Mouse (Mus musculus): ENCODE measurements around the gene Specc1.

The Specc1 gene

DNA sequence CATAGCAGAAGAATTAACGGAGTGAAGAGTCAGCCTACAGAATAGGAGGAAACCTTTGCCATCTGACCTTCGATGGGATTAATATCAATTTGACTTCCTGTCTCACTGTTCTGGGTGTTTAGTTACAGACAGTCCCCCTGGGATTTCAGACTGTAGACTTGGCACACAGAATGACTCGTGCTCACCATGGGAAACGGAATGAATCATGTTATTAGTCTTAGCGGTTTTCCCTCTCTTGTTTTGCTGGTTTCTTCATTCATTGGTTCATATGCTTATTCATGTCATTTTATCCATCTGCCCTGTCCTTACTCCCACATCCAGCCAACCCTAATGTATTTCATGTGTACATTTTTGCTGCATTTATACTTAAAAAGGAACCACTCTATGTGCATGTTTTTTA is 14.3 kb downstream of the Specc1 start:
- no peak for DNase-seq

DNA sequence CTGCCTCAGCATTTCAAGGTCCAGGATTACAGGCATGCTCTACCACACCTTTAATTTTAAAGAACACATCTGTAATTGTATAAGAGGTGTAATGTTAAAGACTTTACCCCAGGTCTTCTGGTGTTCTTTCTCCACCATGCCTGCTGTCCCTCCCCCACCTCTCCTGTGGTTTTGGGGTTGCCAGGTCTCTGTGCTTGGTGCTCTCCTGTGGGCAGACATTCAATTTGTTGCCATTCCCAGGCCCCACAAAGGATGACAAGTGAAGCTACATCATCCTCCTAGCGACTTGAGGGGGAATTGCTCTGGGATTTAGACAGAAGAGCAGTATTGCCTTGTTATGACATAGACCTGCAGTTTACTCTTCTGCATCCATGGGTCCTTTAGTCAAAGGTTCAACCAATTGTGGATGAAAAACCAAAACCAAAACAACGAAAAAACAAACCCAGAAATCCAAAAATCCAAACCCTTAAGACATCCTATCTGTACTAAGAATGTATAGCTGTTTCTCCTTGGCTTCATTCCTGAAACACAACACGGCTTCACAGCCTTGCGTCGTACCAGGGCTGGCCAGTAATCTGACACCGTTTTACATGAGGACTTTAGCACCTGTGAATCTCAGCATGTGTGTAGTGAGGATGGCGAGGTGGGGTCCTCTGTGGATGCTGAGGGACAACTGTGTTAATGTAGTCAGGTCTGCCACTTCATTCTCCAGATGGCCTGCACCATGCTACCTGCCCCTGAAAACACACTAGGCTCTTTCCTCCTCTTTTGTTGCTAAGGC is 15.1 kb downstream of the Specc1 start:
- DNase-seq: no peak

DNA sequence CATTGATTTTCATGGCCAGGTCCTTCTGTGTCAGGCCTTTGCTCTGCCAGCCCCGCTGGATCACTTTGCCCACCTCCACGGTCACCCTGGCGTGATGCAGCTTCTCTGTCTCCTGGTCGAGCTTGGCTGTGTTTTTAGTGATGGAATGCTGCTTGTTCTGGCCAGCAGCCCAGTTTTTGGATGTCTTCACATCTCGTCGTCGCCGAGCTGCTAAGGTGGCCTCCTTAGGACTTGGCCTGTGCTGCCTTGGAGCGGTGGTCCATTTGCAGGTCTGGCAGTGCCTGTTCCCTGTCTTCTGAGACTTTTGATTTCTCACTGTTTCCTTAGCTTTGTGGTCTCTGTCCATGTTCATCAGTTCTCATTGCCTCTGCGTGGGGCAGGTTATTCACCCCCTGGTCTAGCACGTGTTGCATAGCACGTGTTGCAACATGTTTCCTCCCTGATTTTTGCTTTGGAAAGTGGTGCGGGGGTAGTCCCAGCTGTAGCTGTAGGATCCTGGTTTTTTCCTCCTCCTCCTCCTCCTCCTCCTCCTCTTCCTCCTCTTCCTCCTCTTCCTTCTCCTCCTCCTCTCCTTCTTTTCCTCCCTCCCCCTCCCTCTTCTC is 17.6 kb downstream of the Specc1 start:
- DNase-seq: no peak

DNA sequence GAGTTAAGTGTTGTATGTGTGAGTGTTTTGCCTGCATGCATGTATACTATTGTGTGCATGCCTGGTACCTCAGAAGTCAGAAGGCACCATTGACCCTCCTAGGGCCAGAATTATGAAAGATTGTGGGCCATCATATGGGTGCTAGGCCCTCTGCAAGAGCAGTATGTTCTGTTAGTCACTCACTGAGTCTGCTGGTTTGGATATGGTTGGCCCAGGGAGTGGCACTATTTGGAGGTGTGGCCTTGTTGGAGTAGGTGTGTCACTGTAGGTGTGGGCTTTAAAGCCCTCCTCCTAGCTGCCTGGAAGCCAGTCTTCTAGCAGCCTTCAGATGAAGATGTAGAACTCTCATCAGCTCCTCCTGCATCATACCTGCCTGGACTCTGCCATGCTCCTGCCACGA is 19.2 kb downstream of the Specc1 start:
- no peak for DNase-seq

DNA sequence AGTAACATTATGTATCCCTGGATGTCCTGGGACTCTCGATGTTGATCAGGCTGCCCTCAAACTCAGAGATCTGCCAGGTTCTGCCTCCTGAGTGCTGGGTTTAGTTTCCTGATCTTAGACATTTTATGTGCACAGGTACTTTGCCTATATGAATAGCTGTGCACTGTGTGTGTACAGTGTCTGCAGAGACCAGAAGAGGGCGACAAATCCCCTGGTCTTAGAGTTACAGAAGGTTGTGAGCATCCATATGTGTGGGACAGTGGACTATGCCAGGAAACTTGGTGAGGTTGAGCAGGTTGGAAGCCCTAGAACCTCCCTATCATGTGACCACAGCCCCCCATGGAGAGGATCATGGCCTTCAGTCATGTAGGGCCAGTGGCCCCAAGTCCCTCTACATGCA is 24.7 kb downstream of the Specc1 start:
- DNase-seq: no peak

DNA sequence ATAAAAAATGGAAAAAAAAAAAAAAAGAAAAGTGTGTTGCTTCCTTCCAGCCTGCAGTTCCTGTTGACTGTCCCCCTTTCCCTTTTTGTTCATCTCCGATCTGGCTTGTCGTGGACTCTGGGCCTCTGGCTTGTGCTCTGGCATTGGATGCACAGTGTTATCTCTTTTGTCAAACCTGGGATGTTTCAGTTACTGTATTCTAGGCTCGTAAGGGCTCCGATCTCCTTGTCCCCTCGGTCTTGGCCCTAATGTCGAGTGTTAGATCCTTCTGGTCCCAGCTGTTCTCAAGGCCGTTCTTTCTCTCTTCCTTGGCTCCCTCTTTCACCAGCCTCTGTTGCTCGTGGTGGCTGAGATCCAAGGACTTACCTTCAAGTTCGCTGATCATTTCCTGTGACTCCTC is 26.3 kb downstream of the Specc1 start:
- no peak for DNase-seq

DNA sequence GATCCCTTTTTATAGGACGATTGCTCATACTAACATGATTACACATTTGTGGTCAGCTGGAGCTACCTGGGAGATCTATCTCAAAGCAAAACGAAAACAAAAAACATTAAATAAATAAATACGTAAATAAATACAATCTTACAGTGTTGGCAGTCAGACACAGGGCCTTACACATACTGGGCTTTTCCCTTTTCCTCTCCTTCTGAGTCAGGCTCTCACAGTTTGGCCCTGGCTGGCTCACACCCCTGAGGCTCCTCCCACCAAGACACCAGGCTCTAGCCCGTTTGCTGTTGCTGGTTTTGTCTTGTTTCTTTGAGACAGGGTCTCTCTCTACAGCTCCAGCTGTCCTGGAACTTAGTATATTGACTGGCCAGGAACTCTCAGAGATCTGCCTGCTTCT is 30.4 kb downstream of the Specc1 start:
- no peak for DNase-seq

DNA sequence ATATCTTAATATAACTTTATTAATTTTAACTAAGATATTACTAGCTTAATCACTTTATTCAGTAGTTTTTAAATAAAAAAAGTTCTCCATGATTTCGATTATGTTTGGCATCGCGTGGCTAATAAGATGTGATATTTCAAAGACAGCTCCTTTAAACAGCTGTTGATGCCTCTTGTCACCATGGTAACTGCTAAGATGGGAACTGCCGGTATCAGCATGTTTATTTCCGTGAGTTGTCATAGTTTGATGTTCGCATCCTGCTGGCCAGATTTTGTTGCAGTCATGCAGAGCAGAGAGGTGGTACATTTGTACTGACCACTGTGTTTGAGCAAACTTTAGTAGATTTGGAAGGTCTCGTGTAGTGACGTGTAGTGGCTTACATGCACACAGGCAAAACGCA is 33.1 kb downstream of the Specc1 start:
- DNase-seq: no peak

DNA sequence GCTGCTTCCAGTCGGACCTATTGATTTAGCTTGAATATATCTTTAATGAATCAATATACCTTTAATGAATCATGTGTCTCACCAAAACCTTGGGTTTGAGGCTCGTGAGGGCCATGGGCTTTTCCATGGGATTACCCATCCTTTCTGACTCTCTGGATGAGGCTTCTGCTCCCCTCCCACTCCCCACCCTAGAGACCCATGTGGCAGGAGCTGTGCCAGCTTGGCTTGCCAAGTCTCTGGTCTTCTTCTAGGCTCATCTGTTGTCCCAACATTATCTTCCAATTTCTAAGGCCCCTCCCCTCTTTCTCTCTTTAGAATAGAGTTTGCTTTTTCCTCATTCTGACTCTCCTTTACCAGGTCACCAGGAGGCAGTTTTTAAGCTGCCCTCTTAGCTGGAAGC is 35.0 kb downstream of the Specc1 start:
- DNase-seq: no peak

DNA sequence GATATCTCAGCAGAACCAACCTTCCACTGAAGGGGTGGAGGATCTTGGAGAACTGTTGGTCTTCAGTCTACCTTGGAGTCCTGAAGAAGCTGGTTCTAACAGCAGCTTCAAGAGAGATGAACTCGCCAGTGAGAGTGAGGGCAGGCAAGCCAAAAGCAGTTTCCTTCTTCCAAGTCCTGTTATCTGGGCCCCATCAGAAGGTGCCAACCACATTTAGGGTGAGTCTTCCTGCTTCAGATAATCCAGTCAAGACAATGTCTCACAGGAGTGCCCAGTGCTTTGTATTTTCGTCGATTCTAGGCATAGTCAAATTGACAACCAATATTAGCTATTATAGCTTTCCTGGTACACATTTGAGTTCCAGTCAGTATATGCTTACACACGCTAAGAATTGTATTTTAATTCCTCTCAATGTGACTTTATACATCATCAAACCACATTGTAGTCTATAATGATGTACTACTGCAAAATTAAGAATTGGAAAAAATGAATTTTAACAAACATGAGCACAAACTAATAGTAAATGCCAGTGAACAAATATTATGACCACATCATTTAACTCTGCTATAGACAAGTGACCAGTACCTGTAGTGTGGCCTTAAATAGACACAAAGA is 36.2 kb downstream of the Specc1 start:
- no peak for DNase-seq

DNA sequence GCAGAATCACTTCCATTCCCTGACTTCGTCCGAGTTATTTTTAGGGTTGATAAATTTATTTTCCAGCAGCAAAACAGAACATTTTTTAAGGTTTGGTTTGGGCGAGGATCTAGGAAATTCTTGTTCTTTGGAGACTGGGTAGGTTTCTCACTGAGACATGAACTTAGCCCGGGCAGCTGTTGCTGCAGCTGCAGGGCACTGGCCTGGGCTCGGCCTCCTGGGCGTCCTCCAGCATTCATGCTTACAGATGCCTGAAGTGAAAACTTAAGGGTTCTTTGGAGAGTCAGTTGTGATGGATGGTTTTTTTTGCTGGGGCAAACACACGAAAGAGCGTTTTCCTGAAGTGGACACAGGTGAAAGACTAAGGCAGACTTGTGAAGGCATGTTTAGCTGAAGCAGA is 42.9 kb downstream of the Specc1 start:
- no peak for DNase-seq

DNA sequence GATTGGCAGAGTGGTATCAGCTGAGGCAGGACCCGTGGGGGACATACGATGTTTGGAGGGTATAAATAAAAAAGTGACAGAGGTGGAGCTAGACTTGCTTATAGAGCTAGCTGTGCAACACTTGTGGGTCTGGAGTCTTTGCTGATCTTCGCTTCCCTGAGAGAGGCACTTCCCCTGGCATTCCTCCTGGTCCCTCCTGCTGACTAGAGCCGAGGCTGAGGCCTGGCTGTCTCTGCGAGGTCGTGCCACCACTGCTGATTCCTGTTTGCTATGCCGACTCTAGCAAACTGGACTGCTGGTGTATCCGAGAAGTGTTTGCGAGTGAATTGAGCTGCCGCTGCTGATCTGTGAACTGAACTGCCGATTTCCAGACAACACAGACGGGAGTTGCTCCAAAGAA is 43.5 kb downstream of the Specc1 start:
- no peak for DNase-seq

DNA sequence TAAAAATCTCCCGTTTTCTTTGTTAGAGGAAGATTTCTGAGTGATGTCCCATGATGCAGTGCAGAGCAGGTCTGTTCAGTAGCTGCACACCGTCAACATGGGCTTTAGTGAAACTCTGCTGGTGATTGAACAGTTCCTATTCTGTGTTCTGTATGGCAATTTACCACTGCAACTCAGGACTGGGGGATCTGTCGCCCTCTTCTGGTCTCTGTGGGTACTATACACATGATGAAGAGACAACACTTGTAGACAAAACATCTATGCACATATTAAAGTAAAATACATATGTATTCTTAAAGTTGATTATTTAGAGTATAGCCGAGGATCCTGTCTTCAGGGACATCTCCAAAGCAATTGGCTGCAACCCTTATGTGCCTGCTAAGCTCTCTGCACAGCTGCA is 45.4 kb downstream of the Specc1 start:
- no peak for DNase-seq

DNA sequence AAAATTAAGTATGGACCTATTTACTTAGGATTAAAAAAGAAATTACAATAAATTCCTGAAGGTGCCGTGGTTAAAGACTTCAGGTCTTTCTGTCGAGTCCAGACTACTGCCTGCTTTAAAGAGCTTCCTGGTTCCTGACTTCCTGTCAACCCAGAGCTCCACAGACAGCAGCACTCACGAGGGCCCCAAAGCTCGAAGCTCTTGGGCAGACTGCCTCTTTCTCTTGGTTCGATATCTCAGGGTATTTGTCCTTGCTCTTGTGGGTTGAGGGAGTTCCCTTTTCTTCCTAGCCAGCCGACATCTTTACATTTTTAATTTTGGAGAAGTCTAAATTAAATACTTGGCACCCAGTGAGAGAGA is 48.3 kb downstream of the Specc1 start:
- no peak for DNase-seq

DNA sequence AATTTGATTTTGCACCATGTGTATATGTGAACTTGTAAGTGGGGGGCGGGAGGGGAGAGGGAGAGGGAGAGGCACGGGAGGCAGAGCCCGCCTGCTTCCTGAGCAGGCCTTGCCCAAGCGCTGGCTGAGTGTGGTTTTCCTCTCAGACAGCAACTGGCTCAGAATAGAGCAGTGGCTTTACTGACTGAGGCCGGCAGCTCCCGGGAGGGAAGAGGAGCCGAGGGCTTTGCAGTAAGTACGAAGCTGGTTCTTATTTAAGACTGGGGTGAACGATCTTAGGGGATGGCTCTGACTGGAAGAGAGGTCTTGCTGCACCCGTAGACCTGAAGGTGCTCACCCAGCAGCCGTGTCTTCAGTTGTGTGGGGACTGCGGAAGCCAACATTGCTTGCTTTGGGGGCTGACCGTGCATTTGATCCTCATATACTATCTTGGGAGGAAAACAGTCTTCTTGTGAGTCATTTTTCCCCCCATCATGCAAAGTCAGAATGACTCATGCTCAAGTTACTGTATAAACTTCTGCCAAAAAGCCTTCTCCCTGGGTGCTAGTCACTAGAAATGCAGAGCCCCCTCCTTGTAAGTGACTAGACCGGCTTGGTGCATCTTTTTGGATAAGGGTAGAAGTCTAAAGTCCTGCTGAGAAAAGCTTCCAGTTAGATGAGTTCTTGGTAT is 48.8 kb downstream of the Specc1 start:
- no peak for DNase-seq

DNA sequence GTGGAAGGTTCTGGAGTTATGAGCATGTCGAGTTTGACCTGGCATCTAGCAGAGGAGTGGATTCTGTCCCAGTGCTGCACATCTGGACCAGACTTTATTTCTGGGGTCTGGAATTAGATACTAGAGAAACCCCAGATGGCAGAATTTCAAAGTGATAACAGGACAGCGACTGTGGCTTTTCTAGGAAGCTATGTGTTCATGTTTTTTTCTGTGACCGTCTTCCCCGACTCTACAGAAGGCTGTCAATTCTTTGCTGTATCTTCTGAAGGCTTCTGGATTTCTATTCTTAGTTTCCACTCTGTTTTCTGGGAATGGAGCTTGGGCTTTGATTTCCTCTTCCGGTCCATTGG is 49.3 kb downstream of the Specc1 start:
- no peak for DNase-seq

DNA sequence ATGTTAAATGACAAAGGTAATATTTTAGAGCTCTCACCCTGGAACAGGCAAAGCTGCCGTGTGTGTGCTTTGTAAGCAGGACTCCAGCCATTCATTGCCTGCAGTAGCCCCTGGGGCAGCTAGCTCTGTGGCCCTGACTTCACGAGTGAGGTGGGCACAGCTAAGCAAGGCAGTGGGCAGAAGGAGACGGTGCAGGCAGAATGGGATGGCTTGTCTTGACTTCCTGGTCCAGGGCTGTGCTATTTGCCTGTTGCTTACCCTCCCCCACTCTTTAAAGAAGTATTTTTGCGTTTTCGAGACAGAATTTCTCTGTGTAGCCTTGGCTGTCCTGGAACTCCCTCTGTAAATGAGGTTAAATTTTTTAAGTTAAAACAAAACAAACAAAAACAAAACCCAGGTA is 50.1 kb downstream of the Specc1 start:
- no peak for DNase-seq

DNA sequence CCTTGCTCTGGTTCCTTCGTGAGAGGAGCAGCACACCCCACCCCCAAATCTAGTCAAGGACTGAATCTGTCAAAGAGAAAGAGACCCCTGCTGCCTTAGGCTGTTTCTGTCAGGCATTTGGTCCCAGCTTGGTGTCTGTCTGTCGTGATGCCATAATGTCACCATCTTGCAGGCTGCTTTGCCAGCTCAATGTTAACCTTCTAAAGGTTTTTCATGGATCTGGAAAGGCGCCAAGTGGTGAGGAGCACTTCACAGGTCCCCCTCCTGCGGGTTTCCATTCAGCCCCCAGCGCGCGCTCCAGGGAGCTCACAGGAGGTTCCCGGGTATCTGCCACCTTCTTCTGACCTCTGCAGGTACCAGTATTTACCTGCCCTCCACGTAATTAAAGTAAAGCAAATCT is 51.4 kb downstream of the Specc1 start:
- DNase-seq: no peak

DNA sequence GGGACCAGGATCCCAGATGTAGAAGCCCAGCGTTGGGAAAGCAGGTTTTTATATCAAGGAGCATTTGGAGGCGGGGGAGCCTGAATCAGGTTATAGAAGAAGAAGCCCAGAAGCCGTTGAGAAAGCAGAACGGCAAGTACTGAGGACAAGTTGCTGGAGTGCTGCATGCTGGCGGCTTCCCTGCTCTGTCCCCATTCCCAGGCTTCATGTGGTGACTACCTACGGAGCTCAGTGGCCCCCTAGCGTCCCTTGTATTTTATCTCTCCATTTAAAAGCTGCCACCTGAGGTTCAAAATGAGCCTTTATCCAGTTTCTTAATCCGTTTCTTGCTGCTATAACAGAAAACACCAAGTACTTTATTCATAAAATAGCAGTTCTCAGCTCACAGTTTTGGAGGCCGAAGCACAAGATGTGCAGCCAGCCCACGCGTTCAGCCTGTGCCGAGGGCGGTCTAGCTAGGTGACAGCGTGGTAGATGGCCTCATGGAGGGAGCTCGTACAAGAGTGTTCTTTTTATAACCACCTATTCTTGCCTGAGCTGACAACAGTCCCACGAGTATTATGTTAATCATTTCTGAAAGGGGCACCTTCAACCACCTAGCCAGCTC is 54.2 kb downstream of the Specc1 start:
- no peak for DNase-seq

DNA sequence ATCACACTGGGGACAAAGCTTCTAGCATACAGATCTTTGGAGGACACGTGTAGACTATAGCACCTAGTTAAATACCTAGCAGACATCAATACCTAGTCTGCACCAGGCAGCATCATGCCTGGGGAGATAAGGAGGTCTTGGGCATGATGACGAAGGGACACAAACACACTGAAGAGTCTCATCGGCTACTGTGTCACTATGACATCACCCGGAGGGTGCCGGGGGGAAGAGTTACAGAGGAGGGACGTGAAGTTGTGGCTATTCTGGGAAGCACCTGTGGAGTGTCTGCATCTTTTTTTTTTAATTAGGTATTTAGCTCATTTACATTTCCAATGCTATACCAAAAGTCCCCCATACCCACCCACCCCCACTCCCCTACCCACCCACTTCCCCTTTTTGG is 55.5 kb downstream of the Specc1 start:
- DNase-seq: no peak

DNA sequence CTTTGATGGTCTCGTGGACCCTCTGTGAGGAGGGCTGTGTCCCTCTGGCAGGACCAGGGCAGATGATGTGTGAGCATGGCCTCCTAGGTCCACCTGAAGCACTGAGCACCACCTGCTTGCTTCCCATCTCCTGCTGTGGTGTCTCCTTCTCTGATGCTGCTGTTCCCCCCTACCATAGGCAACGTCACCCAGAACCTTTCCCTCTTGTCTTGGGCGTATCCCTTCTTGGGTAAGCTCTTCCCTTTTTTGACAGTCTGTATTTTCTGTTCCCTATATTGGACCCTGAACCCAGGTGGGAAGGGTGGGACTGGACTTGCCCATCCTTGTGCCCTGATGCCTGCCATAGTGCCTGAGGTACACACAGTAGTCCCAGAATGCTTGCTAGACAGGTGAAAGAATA is 56.9 kb downstream of the Specc1 start:
- DNase-seq: no peak

DNA sequence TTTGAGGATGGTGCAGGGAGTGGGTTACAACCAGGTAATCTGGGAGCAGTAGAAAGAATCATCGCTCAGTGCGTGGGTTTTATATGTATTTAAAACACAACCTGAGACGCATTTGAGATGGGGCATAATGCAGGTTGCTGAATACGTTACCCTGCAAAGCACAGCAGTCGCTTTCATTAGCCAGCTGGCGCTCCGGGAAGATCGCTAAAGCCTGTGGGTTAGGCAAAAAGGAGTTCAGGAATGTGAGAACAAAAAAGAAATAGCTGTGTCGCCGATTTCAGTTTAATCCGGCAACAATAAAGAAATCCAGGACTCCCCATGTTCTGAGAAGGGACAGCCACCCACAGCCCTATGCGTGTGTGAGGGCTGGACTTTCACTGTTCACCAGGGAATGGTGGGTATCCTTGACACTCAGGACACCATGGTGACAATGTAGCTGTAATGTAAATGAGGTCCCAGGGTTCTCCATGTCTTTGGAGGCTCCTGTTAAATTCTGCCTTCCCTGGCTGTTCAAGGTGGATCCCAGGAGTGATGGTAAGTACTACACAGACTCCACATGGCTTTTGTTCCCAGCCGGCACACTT is 58.6 kb downstream of the Specc1 start:
- DNase-seq: no peak

DNA sequence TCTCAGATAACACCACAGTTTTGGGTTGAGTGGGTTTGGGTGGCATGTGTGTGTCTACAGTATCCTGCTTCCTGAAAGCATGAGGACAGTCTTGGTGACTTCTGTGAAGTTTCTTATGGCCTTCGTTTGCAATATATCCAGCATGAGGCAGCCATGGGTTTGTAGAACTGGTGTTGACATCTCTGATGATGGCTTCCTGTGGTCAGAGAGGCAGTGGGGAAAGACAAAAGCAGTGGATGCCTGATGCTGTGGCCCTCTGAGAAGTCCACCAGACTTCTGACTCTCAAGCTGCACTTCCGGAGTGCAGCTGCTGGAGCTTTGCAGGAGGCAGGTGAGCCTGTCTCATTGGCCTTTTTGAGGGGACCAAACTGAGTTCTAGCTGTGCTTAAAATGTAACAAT is 60.4 kb downstream of the Specc1 start:
- DNase-seq: no peak
